Mouse (Mus musculus): ENCODE results near the gene Lrrc15.

Lrrc15 gene

DNA sequence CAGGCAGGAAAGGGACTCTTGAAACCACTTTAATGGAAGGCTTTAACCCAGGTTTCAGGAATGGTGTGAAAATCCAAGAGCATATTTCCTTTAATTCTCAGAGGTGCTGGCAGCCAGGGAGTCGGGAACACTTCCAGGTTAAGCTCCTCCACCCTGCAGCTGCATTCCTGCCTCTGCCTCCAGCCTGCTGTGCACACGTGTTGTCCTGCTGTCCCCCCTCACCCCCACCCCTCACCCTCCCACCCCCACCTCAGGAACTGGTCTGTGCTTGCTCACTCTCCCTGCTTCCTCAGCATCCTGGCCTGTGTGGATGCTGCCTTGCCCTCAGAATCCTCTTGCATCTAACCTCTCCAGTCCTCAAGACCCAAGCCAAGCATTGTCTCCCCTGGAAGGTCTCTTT, 41.4 kb downstream of the Lrrc15 start:
- intact Hi-C loops (cut with DNase I), result no loop called here

DNA sequence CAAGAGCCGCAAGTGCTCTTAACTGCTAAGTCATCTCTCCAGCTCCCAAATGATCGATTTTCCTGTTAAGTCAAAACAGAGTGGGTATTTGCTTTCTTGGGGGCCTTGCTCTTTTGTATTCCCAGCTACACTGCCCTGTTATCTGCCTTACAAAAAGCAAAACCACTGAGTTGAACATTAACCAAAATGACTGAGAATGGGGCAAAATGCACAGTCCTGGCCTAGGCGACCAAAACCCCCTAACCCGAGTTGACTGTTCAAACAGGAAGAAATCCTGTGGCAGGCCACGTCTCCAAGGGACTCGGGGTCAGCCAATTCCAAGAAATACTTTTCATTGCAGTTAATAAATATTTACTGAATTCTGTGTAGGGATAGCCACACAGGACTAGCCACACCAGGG, 44.3 kb downstream of the Lrrc15 start:
- intact Hi-C loops (cut with DNase I), result loop anchor here (5.0 kb wide), 2 partner anchors 171 to 606 kb away; no protein-coding TSS in a partner anchor

DNA sequence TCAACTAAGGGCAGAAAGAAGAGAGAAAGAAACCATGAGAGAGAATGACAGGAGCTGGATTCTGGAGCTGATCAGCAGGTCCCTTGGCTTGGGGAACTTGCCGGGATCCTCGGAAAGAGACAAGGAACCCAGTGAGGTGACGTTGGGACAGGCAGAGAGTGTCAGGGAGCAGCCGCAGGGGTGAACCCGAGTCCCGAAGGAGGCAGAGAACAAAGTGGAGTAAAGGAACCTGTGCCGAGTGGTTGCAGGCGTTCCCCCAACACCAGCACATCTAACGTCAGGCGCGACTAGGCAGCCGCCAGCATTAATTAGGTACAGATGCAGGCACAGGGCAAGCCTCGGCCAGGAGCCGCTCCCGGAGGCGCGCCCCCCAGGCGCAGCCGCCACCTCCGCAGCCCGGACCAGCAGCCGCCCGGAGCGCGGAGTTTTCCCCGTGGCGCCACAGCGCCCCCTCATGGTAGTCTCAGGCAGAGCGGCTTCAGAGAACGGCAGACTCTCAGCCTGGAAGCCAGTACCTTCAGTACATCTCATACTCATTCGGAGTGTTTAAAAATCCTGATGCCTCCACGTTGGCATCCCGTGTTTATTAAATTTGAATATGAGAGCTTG, 46.9 kb downstream of the Lrrc15 start:
- intact Hi-C loops (cut with DNase I), result loop anchor here (1.0 to 5.0 kb wide), 4 partner anchors 47 to 604 kb away; no protein-coding TSS in a partner anchor

DNA sequence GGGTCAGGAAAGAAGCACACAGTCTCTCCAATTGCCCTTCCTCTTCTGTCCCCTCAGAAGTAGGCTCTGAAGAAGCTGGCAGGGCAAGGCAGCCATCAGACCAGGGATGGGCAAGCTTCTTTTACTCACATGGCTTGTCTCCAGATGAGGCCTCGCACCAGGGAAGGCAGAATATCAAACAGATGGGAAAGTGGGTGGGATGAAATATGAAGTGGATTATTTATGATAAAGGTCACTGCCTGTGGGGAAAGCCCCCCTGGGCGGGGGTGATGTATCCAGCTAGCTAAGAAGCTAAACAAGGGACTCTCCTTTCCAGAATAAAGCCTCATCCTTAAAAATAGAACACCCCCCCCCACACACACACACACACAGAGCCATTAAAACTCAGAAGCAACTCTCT, 47.5 kb downstream of the Lrrc15 start:
- intact Hi-C loops (cut with DNase I), result loop anchor here (5.0 kb wide), 2 partner anchors 168 to 603 kb away; no protein-coding TSS in a partner anchor

DNA sequence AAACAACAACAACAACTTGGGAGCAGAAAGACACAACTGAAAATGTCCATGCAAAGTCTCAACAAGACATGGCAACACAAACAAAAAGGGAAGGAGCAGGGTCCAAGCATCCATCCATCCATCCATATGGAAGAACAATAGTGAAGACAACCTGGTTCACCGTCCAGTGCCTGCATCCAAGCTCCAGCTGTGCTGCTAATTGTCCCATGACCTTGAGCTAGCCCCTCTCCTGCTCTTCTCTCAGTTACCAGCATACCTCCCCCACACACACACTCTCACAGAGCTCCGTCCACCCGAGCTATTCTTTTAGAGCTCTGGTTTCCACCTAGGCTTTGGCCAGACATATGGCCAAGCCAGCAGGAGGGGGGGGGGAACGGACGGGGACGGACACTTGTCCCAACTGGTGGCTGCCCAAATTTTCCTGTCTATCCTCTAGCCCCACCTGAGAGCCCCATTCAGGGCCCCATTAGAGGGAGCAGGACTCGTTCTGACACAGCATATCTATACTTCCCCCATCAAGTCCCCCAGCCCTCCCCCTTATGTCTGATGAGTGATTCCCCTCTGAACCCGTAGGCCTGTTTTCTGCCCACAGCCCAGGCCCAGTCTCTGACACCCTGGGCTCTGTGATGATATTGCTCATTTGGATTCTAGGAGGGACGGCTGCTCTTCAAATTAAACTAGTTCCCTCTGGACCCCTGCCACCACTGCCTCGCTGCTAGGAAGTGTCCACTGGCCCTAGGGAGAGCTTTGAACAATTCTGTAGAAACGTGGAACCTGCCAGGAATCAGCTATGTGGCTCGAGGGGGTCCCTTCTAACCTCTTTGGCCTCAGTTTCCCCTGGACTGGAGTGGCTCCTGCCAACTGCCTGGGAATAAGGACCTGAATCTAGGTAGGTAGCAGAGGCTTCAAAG, 48.2 kb downstream of the Lrrc15 start:
- intact Hi-C loops (cut with DNase I), result loop anchor here (5.0 kb wide), 2 partner anchors 168 to 603 kb away; no protein-coding TSS in a partner anchor

DNA sequence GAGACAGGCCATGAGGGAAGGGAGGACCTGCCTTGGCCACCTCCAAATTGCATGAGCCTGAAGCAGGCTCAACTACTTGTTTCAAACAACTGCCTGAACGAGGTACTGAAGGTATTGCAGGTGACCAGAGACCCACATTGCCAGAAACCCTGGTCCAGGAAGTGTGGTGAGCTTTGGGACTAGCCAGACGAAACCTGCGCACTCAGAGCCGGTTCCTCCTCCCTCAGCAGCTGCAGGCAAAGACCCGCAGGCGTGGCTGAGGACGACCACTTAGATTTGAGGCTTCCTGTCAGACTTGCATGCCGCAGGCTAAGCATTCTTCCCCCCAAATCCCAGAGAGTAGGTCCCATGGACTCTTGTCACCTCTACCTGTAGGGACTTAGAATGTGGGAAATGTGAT, 49.0 kb downstream of the Lrrc15 start:
- intact Hi-C loops (cut with DNase I), result no loop called here

DNA sequence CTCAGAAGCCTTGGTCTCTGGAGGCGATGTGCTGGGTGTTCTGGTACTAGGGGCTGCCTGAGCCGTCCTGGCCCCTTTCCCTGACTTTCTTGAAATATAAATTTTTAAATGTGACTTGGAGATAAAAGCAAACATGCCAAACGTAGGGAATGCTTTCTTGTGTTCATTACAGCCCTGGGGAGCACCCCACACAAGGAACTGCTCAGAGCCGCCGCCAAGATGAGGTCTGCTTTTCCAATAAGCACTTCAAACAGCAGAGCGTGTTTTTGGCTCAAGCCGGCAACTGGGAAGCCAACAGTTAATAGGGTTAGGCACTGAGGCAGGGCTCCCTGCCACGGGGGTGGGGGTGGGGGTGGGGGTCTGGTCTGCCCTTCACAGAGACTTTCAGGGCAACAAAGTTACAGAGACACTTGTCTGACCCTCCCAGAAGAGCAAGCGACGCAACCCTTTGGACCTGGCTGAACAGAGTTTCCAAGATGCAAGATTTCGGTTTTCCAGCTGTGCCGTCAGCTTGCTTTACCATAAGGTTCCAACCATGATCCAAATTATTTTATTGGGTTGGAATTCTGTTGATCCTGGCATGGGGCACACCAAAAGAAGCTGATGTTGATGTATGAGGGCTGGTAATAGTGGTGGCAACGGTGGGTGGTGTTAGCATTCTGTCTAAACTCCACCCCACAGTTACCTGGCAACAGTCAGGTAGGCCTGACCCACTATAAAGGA, 51.0 kb downstream of the Lrrc15 start:
- intact Hi-C loops (cut with DNase I), result no loop called here

DNA sequence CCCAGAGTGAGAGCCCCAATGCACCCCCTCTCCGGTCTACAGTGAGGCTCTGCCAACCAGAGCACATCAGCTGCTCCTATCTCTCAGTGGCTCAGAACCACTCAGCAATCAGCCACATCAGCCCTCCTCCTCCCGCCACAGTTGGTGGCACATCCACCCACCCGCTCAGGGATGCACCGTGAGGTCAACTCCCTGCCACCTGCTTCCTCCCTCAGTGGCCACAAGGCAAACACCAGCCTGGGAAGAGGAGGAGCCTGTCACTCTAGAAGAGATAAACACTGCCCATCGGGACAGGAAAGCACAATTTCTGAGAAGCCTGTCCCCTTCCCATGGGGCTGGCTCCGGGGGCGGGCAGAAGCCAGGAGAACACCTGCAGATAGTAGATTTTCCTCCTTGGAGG, 55.7 kb downstream of the Lrrc15 start:
- intact Hi-C loops (cut with DNase I), result no loop called here

DNA sequence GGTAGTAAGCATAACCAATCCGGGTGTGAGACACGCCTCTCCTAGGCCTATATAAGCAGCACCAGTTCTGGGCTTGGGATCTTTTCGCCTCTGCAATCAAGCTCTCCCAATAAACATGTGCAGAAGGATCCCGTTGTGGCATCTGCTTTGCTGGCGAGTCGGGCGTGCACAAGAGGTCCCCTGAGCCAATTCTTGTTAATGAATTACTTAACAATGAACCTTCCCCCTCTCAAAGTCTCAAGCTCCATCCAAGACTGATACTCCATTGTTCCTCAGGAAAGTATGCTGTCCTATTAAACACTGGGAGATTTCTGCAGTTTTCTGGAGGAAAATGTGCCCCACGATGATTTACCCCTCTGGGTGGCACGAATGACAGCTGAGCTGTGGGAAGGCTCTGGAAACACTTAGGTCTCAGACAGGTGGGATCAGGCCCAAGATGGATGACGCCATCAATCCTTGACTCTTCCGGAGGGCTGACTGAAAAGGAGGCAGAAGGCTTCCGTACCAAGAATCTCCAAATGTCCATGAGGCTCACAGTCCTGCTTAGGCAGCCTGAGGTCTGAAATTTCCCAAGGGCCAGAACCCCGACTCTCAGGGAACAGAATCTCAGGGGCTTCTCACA, 61.8 kb downstream of the Lrrc15 start:
- intact Hi-C loops (cut with DNase I), result no loop called here
